Mouse (Mus musculus) neural tube, embryonic 15.5 days (tissue): ENCODE measurements around the gene Adam1a. TPM values are rescaled to one million over a fixed set of nuclear protein-coding genes. Genes with fewer than 3 reads are reported as not detected.

ENCODE experiments used
- ATAC-seq: fragments of 200-750 bp; cut with Nextera tagmentation; 2 replicates; pipeline ENCODE4 v1.8.0; 2017; ENCODE audit warnings: mild to moderate bottlenecking, moderate TSS enrichment, moderate library complexity; ENCODE audit not compliant: low FRiP score
- H3K27ac ChIP-seq: fragments of 300-500 bp; sonication (generic); replicated peaks from 2 replicates; pipeline ENCODE4 v1.5.1; 2015; ENCODE audit warnings: mild to moderate bottlenecking, inconsistent platforms
- H3K27me3 ChIP-seq: fragments of 300-500 bp; sonication (generic); replicated peaks from 2 replicates; pipeline ENCODE4 v1.6.1; 2015; ENCODE audit warnings: inconsistent platforms
- H3K36me3 ChIP-seq: fragments of 300-500 bp; sonication (generic); 2 replicates; pipeline ENCODE4 v1.6.1; 2015; ENCODE audit warnings: inconsistent platforms
- H3K4me1 ChIP-seq: fragments of 300-500 bp; sonication (generic); 2 replicates; pipeline ENCODE4 v1.6.1; 2015; ENCODE audit warnings: inconsistent platforms
- H3K4me2 ChIP-seq: fragments of 300-500 bp; sonication (generic); 2 replicates; pipeline ENCODE4 v1.6.1; 2015; ENCODE audit warnings: inconsistent platforms, mild to moderate bottlenecking, moderate library complexity
- H3K4me3 ChIP-seq: fragments of 300-500 bp; sonication (generic); replicated peaks from 2 replicates; pipeline ENCODE4 v1.5.1; 2015; ENCODE audit warnings: mild to moderate bottlenecking, inconsistent platforms
- H3K9ac ChIP-seq: fragments of 300-500 bp; sonication (generic); replicated peaks from 2 replicates; pipeline ENCODE4 v1.6.1; 2015; ENCODE audit warnings: mild to moderate bottlenecking, inconsistent platforms
- H3K9me3 ChIP-seq: fragments of 300-500 bp; sonication (generic); replicated peaks from 2 replicates; pipeline ENCODE4 v1.6.1; 2016; ENCODE audit warnings: inconsistent platforms
- WGBS: fragments of 180-500 bp; shearing (Covaris S2); methylation state at CpG from one replicate; pipeline ENCODE4 v1.1.7; 2015; ENCODE audit warnings: mixed read lengths; 5-methylcytosine and 5-hydroxymethylcytosine counted together
- polyA plus RNA-seq: library from polyadenylated mRNA; unstranded; fragments of >200 nt; fragmentation: Nextera tagmentation; extraction: Ambion mirVana; gene quantifications from 2 replicates; pipeline ENCODE4 v1.2.1, GENCODE M21; 2015

Adam1a gene
- polyA plus RNA-seq, 1 experiment from 2014 or later: 4.6 TPM

DNA sequence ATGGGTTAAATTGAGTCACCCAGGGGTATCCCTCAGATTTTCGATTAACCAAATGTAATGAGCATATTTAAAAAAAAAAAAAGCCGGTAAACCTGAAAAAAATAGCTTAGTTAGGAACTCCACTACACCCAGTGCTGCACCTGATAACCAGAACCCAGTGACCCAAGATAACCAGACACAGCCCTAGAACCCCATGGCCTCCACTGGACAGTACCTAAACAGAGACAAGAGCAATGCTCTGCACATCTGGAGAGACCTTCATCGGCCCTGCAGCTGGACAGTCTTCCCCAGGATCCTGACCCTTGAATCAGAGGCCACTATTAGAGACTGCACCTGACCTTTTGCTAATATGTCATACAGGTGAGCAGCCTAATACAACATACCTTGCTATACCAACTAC, 1.8 kb upstream of the Adam1a start:
- Histone ChIP-seq H3K9me3 (no peaks in the 10 kb centered on the region), H3K4me2 (no peak overlapping the region), H3K27me3 (no peaks in the 10 kb centered on the region), H3K9ac (no peak overlapping the region), H3K4me3 (no peak overlapping the region), H3K4me1 (peaks cover 37% of the 10 kb centered on the region), H3K27ac (no peak overlapping the region), H3K36me3 (no peaks in the 10 kb centered on the region)
- no peak for ATAC-seq
- WGBS: 97% methylated on average over 3 of the region's 3 CpGs

DNA sequence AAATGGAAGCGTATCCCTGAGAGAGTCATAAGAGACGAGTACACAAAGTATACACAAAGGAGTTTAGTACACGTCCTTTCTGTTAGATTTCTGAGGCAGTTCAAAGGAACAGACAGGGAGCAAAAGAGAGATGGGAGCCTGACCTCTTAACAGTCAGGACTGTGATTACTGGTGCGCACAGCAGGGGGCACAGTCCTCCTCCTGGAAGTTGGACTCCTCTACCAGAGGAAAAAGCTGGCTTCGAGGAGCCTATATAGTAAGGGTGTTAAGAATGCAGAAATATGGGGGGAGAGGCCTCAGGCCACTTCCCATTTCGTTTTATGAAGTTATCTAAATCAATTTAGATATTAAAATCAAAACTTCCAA, 1.2 kb upstream of the Adam1a start:
- Histone ChIP-seq H3K27ac (peak overlapping the region; percentile 96), H3K27me3 (no peaks in the 10 kb centered on the region), H3K4me2 (peak overlapping the region; percentile 94), H3K9me3 (no peaks in the 10 kb centered on the region), H3K36me3 (no peaks in the 10 kb centered on the region), H3K4me3 (peak overlapping the region; percentile 100), H3K9ac (peak overlapping the region; percentile 95), H3K4me1 (peaks cover 41% of the 10 kb centered on the region)
- 33% methylated on average over 6 of the region's 6 CpGs for WGBS
- peak; percentile 33; the same call in 1 of the 2 replicates for ATAC-seq

DNA sequence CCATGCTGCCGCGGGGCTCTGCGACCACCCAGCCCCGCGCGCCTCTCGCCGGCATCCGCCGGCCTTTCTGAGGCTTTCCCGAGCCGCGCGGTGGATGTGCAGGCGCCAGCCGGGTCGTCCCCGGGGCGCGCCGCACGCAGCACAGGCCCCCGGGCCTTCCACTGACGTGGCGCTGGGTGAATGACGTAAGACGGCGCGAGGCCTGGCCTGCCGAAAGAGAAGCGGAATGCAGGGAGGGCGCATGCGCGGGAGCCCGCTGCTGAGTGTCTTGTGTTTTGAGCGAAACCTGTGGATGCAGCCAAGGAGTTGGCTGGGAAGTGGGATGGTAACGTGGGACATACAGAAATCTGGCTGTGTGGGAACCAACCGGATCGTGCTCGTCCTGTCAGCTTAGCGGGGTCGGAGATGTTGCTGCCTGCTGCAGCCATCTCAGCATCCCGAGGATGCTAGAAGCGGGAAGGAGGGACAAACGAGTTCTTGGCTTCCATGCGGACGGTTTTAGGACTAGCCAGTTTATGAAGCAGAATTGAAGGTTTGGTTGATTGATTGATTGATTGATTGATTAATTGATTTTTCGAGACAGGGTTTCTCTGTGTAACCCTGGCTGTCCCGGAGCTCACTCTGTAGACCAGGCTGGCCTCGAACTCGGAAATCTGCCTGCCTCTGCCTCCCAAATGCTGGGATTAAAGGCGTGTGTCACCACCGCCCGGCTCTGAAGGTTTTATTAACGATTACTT, 679 bp upstream of the Adam1a start, which contains the start of gene Mapkapk5:
Mapkapk5 (minus strand) TSS at position 113 of the 737 bp plus-strand sequence.
- H3K36me3 ChIP-seq: no peaks in the 10 kb centered on the region
- H3K27ac ChIP-seq: peak within 1 kb of the TSS; percentile 96
- no peaks in the 10 kb centered on the region for H3K27me3 ChIP-seq
- peak; percentile 94 for ATAC-seq
- no peaks in the 10 kb centered on the region for H3K9me3 ChIP-seq
- under 1% methylated on average over 55 of the region's 55 CpGs for WGBS
- peak within 1 kb of the TSS; percentile 100 for H3K4me3 ChIP-seq
- peaks cover 46% of the 10 kb centered on the region for H3K4me1 ChIP-seq
- peak within 1 kb of the TSS; percentile 95 for H3K9ac ChIP-seq
- H3K4me2 ChIP-seq: peak within 1 kb of the TSS; percentile 94

DNA sequence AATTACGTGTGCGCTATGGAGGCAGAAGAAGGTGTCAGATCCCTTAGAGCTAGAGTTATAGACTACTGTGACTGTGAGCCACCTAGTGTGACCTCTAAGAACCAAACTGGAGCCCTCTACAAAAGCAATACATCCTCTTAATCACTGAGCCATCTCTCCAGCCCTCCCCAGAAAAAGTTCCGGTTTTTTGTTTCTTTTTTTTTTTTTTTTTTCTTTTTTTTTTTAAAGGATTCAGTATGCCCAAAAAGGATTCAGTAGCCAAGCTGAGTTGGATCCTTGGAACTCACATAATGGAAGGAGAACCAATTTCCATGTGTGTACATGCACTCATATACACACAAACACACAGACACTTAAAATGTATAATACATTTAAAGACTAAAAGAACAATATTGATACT, 1.9 kb downstream of the Adam1a start:
- Histone ChIP-seq H3K4me2 (0 out of 2 replicates have a peak overlapping the region, but pooled peaks have one; percentile 19), H3K4me1 (peaks cover 46% of the 10 kb centered on the region), H3K4me3 (no peak overlapping the region), H3K27me3 (no peaks in the 10 kb centered on the region), H3K9me3 (no peaks in the 10 kb centered on the region), H3K27ac (no peak overlapping the region), H3K36me3 (peaks cover 3% of the 10 kb centered on the region; the same call in 1 of the 2 replicates), H3K9ac (no peak overlapping the region)
- 83% methylated on average over 3 of the region's 3 CpGs for WGBS
- no peak for ATAC-seq

DNA sequence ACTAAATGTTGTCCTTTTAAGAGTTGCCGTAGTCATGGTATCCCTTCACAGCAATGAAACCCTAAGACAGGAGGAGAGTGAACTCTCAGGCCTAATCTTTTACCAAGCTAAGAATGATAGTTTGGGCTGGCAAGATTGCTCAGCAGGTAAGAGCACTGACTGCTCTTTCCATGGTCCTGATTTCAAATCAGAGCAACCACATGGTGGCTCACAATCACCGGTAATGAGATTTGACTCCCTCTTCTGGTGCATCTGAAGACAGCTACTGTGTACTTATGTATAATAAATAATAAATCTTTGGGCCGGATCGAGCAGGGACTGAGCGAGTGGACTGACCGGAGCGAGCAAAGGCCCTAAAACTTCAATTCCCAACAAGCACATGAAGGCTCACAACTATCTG, 4.0 kb downstream of the Adam1a start:
- Histone ChIP-seq H3K9ac (no peak overlapping the region), H3K9me3 (no peaks in the 10 kb centered on the region), H3K36me3 (peaks cover 10% of the 10 kb centered on the region), H3K27me3 (no peaks in the 10 kb centered on the region), H3K4me2 (no peak overlapping the region), H3K4me3 (no peak overlapping the region), H3K4me1 (peaks cover 36% of the 10 kb centered on the region), H3K27ac (no peak overlapping the region)
- WGBS: 83% methylated on average over 7 of the region's 7 CpGs
- no peak for ATAC-seq

DNA sequence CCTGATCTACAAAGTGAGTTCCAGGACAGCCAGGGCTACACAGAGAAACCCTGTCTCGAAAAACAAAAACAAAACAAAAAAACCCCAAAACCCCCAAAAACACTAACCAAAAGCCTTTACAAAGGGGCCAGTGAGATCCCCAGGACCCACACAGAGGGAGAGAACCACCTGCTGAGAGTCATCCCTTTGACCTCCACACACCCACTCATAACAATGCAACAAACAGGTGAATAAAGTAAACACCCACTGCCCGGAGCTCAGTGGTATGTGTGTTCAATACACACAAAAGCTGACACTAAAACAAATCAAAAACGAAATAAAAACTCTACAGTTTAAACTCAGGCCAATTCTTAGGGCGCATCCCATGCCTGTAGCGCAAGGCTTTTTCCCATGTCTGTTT, 5.2 kb downstream of the Adam1a start:
- Histone ChIP-seq H3K9me3 (no peaks in the 10 kb centered on the region), H3K4me1 (peaks cover 35% of the 10 kb centered on the region), H3K4me2 (no peak overlapping the region), H3K27me3 (no peaks in the 10 kb centered on the region), H3K36me3 (peaks cover 22% of the 10 kb centered on the region), H3K9ac (no peak overlapping the region), H3K4me3 (no peak overlapping the region), H3K27ac (no peak overlapping the region)
- WGBS: 95% methylated on average over 5 of the region's 5 CpGs
- ATAC-seq: no peak

DNA sequence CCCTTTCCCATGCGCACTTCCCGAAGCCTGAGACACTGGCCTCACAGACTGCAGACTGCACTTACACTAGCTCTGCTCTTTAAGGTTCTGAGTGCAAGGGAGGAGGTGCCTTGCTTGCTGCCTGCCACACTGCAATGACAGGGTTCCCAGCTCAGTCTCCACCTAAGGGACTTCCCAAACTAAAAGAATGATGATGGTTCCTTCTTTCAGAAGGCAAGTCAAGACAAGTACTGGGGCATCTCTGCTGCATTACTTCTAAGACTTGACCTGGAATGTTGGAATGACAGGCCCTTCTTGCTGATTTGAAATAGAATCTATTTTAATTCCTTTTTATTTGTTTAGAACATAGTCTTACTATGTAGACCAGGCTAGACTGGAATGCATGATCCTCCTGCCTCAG, 7.7 kb downstream of the Adam1a start:
- 72% methylated on average over 2 of the region's 2 CpGs for WGBS
- H3K9ac ChIP-seq: no peak overlapping the region
- ATAC-seq: no peak

DNA sequence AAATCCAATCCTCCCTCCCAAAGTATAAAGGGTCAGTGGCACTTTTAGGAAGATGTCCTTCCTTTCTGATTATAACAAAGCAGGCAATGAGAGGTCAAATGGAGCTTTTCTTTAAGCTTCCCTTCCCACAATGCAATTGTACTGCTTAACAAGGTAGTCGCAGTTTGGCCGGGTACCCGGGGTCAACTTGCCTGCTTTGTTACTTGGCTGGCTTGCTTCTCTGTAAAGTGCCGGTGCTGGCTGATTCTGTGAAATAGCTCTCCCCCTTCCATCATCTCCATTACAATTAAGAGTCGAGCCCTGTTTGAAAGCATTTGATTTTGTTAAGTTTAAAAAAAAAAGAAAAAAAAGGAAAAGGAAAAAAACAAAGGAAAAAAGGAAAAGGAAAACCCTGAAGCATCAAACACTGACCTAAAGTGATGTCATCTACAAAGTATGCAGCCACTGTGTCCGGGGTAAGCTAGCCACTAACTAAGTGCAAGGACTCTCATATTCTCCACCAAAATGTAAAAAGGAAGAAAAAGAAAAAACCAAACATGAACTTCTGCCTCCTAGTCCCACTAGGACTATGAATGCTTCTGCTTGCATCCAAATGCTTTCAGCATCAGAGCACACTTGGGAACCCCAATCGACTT, 8.2 kb downstream of the Adam1a start:
- Histone ChIP-seq H3K27ac (no peak overlapping the region), H3K9me3 (no peaks in the 10 kb centered on the region), H3K27me3 (no peaks in the 10 kb centered on the region), H3K9ac (no peak overlapping the region), H3K36me3 (peaks cover 49% of the 10 kb centered on the region), H3K4me3 (no peak overlapping the region), H3K4me1 (peaks cover 8% of the 10 kb centered on the region), H3K4me2 (no peak overlapping the region)
- ATAC-seq: no peak
- 58% methylated on average over 7 of the region's 7 CpGs for WGBS

More for the DNA sequence above, 7.7 kb downstream of the Adam1a start:
- Histone ChIP-seq H3K4me3 (no peak overlapping the region), H3K36me3 (peaks cover 44% of the 10 kb centered on the region), H3K4me2 (no peak overlapping the region), H3K27me3 (no peaks in the 10 kb centered on the region), H3K4me1 (peaks cover 13% of the 10 kb centered on the region), H3K9me3 (no peaks in the 10 kb centered on the region), H3K27ac (no peak overlapping the region)

DNA sequence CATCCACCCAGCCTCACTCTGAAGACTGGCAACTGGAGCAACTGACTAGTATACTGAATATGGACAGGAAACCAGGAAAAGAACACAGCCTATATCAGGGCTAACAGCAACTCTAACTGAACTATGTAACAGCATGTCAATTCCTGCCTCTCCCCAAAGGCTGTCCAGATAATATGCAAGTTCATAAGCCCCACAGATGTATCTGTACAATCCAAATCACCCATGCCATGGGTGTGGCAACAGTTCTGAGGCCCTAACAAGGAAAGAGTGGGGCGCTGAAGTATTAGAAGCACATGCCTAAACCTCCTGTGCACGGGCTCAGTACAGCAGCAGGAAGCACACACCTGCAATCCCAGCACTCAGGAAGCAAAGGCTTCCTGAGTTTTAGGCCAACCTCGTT, 10.2 kb downstream of the Adam1a start:
- Histone ChIP-seq H3K27me3 (no peaks in the 10 kb centered on the region), H3K9ac (no peak overlapping the region), H3K27ac (no peak overlapping the region), H3K4me2 (no peak overlapping the region), H3K36me3 (peaks cover 66% of the 10 kb centered on the region), H3K4me1 (no peaks in the 10 kb centered on the region), H3K4me3 (no peak overlapping the region), H3K9me3 (no peaks in the 10 kb centered on the region)
- 95% methylated on average over 3 of the region's 3 CpGs for WGBS
- ATAC-seq: no peak

DNA sequence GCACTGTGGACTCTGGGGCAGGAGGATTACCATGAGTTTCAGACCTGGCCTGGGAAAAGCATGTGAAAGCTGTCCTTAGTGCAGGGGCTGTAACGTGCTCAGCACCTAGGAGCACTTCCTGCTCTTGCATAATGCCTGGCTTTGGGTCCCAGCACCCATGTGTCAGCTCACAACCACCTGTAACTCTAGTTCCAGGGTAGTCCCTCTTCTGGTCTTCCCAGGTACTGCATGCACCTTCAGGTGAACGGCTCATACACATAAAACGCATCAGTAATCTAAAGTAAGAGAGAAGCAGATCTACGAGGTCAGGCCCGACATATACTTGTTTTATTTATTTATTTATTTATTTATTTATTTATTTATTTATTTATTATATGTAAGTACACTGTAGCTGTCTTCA, 10.8 kb downstream of the Adam1a start:
- no peak overlapping the region for H3K4me2 ChIP-seq
- H3K27ac ChIP-seq: no peak overlapping the region
- no peak overlapping the region for H3K4me3 ChIP-seq
- no peaks in the 10 kb centered on the region for H3K4me1 ChIP-seq
- no peaks in the 10 kb centered on the region for H3K9me3 ChIP-seq
- ATAC-seq: no peak
- no peaks in the 10 kb centered on the region for H3K27me3 ChIP-seq
- WGBS: 91% methylated on average over 5 of the region's 5 CpGs
- H3K9ac ChIP-seq: no peak overlapping the region
- H3K36me3 ChIP-seq: peaks cover 72% of the 10 kb centered on the region

DNA sequence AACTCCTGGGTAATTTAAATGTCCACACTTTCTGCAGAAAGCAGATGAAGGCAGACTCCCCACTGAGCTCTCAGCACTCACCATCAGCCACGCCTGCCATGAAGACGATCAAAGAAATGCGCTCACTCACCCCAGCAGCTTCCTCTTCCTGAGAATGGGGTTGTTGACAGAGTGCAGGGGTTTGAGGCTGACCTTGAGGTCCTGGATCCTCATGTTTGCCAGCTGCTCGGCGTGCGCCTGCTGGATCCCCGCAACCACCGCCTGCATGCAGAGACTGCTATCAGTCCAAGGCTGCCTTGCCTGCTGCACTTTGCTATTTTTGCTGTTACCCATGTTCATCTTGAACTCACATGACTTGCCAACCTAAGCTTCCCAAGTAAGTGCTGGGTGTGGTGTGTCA, 18.3 kb downstream of the Adam1a start:
- Histone ChIP-seq H3K27ac (no peak overlapping the region), H3K27me3 (no peaks in the 10 kb centered on the region), H3K9ac (no peak overlapping the region), H3K36me3 (peaks cover 78% of the 10 kb centered on the region), H3K4me2 (no peak overlapping the region), H3K4me1 (no peaks in the 10 kb centered on the region), H3K9me3 (no peaks in the 10 kb centered on the region), H3K4me3 (no peak overlapping the region)
- ATAC-seq: no peak
- WGBS: 86% methylated on average over 8 of the region's 8 CpGs

DNA sequence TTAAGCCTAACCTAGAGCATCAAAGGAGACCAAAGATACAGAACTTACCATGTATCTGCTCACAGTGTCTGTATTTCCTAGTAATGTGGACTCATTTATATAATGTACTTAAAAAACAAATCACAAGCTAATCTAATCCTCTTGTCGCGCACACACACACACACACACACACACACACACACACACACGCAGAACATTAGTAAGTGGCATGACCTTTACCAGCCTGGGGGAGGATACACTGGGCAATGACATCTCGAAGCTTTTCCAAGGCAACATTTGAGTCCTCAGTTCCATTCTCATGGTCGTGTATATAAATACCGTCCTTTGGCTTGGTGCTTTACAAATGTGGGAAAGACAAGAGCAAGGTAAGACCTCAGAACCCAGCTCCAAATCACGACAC, 18.8 kb downstream of the Adam1a start:
- no peak overlapping the region for H3K4me2 ChIP-seq
- no peaks in the 10 kb centered on the region for H3K27me3 ChIP-seq
- no peak for ATAC-seq
- no peak overlapping the region for H3K4me3 ChIP-seq
- H3K27ac ChIP-seq: no peak overlapping the region
- no peaks in the 10 kb centered on the region for H3K4me1 ChIP-seq
- 88% methylated on average over 7 of the region's 7 CpGs for WGBS
- no peak overlapping the region for H3K9ac ChIP-seq
- peaks cover 78% of the 10 kb centered on the region for H3K36me3 ChIP-seq
- no peaks in the 10 kb centered on the region for H3K9me3 ChIP-seq
